Mouse (Mus musculus): ENCODE data around the gene Ankrd55. TPM values are rescaled to one million over a fixed set of nuclear protein-coding genes. Genes with fewer than 3 reads are reported as not detected.
"Not testable (repeated sequence)": the region's sequence is repeated elsewhere in the genome, so short reads cannot be mapped to it uniquely, and the experiment has no call there.

Ankrd55 gene
- total RNA-seq, 2 experiments from 2014 or later, result 0.67 TPM; not detected in 1

DNA sequence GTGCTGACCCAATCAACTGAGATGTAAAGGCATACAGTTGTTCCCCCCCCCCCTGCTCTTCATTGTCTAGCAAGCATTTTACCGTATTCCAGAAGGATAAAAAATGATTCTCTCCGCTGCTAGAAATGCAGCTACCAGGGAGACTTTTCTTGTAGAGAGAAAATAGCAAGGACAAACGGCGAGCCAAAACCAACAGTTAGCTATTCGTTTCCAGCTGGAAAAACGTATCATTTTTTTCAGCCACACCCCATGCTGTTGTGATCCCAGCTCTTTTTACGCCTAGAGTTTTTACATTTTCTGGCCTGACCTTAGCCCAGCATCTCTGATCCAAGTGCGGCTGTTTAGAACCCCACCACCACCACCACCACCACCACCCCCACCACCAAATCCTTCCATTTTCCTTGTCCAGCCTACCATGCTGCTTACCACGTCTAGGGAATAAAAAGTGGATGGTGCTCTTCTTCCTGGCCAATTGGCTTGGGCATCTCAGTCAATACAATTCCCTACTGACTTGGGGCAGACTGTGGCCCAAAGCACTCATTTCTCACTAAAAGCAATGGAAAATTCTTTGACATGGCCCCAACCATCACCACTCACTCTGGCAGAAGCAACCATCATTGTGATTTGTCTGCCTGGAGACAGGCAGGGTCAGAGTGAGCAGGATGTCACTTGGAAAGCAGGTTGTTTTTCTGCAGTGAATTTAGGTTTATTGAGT is 119.7 kb downstream of the Ankrd55 start:
- ATAC-seq (replicated peaks; ENCODE audit: poor library complexity, severe bottlenecking), result no peak

DNA sequence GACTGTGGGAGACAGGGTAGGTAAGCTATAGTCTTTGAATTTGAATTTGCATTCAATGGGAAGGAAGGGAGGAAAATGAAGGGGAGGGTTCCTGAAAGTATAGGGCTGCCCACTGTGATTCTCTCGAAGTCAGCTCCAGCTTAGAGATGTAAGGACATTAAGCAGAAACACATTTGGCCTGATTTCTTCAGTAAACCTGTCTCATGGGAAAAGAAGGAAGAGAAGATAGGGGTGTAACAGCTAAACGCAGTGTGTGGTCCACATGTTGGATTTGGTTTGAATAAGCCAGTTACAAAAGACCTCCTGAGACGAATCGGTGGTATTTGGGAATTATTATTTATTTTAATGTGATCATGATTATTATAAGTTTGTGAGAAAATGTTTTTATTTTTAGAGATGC is 120.5 kb downstream of the Ankrd55 start:
- no peak for ATAC-seq (replicated peaks; ENCODE audit: poor library complexity, severe bottlenecking)

DNA sequence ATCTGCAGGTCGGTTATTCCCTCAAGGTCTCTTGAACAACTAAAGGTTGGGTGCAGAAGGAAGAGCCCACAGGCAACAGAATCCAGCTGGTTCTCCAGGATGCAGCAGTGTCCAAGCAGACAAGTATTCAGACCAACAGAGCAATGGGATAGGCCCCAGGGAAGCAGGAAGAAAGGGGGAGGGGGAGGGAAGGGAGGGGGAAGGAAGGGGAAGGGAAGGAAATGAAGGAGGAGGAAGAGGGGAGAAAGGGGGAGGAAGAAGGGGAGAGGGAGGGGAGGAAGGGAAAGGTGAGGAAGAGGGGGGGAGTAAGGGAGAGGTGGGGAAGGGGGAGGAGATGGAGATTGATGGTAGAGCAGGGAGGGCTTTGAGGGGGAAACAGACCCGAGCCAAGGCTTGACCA is 121.1 kb downstream of the Ankrd55 start:
- ATAC-seq (replicated peaks; ENCODE audit: poor library complexity, severe bottlenecking), result no peak

DNA sequence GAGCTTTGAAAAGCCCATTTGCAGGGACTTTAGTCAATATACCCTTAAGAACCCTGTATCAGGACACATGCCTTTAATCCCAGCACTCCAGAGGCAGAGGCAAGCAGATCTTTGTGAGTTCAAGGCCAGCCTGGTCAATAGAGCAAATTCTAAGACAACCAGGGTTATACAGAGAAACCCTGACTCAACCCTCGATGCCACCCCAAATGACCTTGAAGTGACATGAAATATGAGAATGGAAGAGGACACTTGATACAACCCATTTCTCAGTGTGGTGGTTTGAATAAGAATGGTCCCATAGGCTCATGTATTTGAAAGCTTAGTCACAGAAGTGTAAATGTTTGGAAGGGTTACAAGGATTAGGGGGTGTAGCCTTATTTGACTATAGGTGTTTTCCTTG is 121.6 kb downstream of the Ankrd55 start:
- ATAC-seq (replicated peaks; ENCODE audit: poor library complexity, severe bottlenecking), result no peak

DNA sequence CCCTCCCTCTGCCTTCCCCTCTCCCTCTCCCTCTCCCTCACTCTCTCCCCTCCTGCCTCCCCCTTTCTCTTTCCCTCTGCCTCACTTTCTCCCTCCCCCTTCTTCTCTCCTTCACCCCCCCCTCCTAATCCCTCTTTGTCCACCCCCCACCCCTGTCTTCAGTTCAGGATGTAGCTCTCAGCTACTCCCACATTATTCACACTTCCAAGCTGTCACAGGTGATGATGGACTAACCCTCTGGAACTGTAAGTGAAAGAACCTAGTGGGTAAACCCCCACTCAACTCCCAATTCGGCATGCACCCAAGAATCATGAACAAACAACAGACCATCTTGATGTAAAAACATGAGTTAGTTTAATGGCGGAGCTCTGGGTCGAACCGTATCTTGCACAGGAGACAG is 122.2 kb downstream of the Ankrd55 start:
- no peak for ATAC-seq (replicated peaks; ENCODE audit: poor library complexity, severe bottlenecking)

DNA sequence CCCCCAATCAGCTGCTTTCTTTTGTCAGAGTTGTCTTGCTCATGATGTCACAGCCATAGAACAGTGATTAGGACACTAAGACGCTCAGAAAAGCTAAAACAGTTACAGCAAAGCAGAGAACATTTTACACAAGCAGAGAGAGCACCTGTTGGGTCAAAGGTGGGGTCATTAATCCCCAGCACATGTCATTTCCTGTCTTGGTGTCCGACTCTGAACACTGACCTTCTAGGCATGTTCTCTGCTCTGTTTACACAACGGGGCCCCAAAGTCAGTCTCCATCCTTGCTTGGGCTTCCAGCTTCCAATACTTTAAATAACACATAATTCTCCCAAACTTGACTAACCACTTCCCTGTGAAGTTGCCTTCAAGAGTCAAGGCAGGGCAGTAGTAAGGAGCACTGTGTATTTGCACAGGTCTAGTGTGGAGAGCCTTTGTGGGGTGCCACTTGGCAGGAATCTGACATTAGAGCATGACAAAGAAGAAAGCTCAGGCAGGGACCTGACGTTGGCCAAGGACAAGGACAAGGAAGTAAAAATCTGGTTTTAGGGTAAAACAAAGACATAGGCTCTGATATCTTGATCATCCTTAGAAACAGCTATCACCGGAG is 123.1 kb downstream of the Ankrd55 start:
- no peak for ATAC-seq (replicated peaks; ENCODE audit: poor library complexity, severe bottlenecking)

DNA sequence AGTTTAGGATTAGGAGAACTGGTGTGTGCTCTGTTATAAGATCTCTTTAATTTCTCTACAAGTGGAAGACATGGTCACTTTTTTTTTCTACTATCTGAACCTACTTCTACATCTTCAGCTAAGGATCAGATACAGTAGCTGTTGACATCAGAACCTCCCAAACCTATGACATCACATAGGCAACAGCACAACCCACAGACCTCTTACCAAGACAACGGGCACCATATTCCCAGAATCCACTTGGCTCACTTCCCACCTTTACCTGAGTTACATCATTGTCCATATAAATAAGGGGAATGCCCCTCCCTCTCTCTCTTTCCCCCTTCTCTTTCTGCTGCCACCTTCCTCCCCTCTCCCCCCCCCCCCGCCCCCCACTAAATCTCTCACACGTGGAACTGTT is 124.0 kb downstream of the Ankrd55 start:
- ATAC-seq (replicated peaks; ENCODE audit: poor library complexity, severe bottlenecking), result no peak

DNA sequence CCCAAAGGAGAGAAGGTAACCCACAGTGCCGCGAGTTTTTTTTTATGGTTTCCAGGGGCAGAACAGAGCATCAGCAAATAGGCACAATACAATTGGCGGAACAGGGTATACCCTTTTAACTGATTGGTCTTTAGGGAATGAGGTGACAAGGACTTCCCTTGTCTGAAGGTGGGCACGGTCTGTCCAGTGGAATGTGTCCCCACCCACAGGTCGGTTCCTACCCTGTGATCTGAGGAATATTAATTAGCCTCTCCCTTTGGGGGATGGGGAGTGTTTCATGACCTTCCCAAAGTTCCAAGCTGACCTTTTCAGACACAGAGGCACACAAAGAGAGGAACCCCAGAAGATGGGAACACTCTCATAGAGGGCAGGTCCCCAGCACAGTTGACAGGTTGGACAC is 124.6 kb downstream of the Ankrd55 start:
- no peak for ATAC-seq (replicated peaks; ENCODE audit: poor library complexity, severe bottlenecking)

DNA sequence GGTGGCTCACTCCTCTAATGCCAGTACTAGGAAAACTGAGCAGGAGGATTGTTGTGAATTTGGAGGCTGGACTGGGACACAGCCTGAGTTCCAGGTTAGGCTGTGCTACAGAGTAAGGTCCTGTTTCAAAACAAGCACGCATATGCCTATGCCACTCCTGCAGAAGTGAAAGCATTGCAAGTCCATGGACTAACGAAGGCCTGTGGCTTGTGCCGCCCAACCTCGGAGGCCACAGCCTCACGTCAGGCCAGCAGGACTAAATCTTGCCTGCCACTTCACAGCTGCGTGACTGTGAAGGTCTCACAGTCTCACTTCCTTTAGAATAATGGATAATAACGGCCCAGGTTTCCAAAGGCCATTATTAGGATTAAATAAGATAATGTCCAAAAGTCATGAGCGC is 125.4 kb downstream of the Ankrd55 start:
- peak; percentile 94 for ATAC-seq (replicated peaks; ENCODE audit: poor library complexity, severe bottlenecking)

DNA sequence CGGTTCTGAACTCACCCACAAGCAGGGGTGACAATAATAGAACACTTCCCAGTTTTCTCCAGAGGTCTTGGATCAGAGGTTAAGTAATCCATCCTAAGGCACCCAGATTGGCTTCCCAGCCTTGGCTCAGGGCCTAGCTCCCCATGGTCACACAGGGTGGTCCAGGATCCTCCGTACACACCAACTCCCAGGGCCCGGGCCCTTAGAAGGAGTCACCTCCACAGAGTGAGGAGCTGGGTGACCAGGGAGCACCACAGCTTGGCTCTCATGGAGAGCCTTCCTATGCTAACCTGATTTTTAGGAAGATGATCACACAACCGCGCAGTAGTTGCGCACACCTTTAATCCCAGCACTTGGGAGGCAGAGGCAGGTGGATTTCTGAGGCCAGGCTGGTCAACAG is 127.6 kb downstream of the Ankrd55 start:
- no peak for ATAC-seq (replicated peaks; ENCODE audit: poor library complexity, severe bottlenecking)

- no peak for ATAC-seq (replicated peaks; ENCODE audit: poor library complexity, severe bottlenecking)
Observed at GRCm38 (mm10) chr13:112416410-112417162, 128.3 kb downstream of the Ankrd55 start.

DNA sequence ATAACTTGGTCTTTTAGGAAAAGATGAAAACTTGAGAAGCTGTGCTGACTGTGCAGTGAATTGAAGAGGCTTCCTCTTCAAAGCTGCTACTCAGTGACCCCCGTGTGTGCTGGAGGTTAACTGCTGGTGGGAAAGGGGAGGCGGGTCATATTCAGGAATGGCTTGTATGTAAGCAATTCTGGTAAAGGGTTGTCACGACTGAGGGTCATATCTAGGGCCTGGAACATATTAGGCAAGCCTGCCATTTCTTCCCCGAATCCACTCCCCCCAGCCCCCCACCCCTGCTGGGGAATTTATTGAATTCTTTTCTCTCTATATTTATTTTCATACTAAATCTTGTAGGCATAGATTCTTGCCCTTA is 128.9 kb downstream of the Ankrd55 start:
- ATAC-seq (replicated peaks; ENCODE audit: poor library complexity, severe bottlenecking), result no peak

DNA sequence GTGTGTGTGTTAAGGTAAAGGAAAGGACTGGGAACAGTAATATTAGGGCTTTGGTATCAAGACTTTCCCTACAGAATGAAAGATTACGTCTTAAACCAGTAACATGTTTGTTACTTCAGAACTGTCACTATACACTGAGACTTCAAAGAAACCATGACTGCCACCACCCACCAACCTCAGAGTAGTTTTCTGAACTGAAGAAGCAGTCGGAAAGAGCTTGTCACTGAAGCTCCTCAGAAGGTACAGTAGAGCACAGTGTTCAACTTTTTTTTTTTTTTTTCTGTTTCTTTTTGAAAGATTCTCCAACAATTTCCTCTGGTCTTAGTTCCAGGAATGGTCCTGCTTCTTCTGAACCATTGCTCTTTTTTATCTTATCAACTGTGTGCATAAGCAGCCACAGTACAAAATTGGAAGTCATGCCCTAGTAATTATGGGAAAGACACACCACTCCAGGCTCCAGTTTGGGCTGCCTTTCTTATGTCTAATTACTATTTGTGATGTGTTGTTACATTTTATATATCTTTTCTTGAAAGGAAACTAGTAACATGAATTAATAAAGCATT is 129.7 kb downstream of the Ankrd55 start:
- ATAC-seq (replicated peaks; ENCODE audit: poor library complexity, severe bottlenecking), result no peak

GRCm38 (mm10) chr13:112418595-112418994 is 130.3 kb downstream of the Ankrd55 start:
- no peak for ATAC-seq (replicated peaks; ENCODE audit: poor library complexity, severe bottlenecking)

DNA sequence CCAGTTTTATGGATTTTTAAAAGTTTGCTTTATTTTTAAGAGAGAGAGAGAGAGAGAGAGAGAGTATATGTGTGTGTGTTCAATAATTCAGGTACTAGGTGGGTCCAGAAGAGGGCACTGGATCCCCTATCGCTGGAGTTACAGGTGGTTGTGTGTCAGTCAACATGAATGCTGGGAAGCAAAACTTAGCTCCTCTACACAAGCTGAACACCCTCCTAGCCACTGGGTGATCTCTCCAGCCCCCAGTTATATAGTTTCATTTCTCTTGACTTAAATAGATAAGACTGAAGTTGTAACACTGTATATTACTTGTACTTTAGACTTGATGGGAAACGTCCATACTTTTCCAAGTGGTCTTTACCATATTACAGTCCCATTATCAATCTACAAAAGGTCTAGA is 136.0 kb downstream of the Ankrd55 start:
- ATAC-seq (replicated peaks; ENCODE audit: poor library complexity, severe bottlenecking), result no peak

DNA sequence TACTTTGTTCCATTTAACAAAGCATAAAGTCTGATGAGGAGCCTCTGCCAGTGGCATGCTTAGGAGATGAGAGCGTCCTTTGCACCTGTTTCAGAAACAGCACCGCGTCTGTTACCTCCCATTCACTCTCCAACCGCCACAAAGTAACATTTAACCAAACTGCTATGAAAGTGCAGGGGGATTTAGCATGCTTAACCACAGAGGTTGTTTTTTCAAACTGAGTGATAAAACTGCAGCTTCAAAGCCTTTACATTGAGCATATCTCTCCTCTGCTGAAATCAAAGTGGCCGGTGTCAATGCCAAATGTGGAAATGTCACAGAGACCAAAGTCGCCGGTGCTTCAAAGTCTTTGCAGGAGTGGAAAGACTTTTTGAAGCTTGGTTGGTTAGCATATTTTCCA is 136.4 kb downstream of the Ankrd55 start:
- ATAC-seq (replicated peaks; ENCODE audit: poor library complexity, severe bottlenecking), result no peak

- no peak for ATAC-seq (replicated peaks; ENCODE audit: poor library complexity, severe bottlenecking)
Observed at GRCm38 (mm10) chr13:112425181-112425654, 137.0 kb downstream of the Ankrd55 start.

DNA sequence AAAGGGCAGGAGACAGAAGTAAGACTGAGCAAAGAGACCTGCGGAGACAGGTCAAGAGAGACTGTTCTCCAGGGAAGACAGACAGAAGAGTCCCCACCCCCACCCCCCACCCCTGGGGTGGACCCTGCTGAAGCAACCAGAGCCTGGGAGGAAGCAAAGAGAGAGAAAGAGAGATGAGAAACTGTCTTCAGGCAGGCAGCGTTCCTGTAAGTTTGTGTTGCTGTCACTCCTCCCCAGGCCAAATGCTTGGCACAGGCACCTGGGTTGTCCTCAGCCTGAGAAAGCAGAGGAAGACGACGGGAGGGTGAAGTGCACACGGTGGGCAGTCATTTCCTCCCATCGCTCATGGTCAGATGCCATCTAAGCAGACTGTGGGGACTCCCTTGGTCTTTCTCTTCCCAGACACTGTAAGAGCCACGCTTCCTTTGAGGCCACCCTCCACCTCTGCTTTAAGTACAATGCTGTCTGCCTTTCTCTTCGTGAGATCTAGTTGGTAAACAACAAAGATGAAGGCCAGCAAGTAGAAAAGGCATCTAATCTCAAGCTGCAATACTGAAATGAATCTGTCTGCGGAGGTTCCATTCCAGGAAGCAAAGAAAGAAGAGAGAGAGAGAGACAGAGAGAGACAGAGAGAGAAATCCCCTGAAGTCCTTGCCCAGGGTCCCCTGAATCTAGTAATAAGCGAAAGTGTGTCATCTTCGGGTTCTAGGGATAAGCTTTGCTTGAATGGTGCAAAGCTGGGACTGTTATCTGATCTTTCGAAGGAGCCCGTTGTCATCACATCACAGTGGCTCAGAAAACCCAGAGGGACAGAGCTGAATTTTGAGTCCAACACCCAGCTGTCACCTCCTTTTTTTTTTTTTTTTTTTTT is 138.2 kb downstream of the Ankrd55 start:
- ATAC-seq (replicated peaks; ENCODE audit: poor library complexity, severe bottlenecking), result no peak; the same call in 1 of the 2 replicates

- ATAC-seq (replicated peaks; ENCODE audit: poor library complexity, severe bottlenecking), result not testable (repeated sequence)
Observed at GRCm38 (mm10) chr13:112427136-112427470, 138.9 kb downstream of the Ankrd55 start.

DNA sequence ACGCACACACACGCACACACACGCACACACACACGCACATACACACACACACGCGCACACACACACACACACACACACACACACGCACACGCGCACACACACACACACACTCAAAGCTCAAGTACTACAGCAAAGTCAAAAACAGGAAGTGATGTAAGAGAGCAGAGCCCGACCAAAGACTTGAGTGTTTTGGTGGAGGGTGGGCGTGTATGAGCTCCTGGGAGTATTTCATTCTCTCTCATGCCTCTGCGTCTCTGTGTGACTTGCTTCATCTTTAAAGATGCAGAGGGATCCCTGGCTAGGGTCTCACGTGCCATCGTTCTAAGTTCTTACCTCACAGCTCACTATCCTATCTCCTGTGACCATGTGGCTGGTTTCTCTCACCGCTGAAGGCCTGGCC is 139.3 kb downstream of the Ankrd55 start:
- peak; percentile 98 for ATAC-seq (replicated peaks; ENCODE audit: poor library complexity, severe bottlenecking)

Measured in granulocyte monocyte progenitor cell, adult 5-6 weeks (primary cell).